Mouse (Mus musculus) hindbrain, embryonic 14.5 days (tissue): ENCODE data around the gene Plch1. TPM values are rescaled to one million over a fixed set of nuclear protein-coding genes. Genes with fewer than 3 reads are reported as not detected.

ENCODE experiments used
- ATAC-seq: fragments of 200-750 bp; cut with Nextera tagmentation; 2 replicates; pipeline ENCODE4 v1.8.0; 2017; ENCODE audit warnings: moderate number of reproducible peaks, mild to moderate bottlenecking, moderate TSS enrichment, moderate library complexity; ENCODE audit not compliant: low FRiP score
- DNase-seq: peaks from one replicate; pipeline ENCODE4 v3.0.0-alpha.2; 2015; ENCODE audit warnings: low spot score
- H3K27ac ChIP-seq: fragments of 300-500 bp; sonication (generic); 2 replicates; pipeline ENCODE4 v1.5.1; 2014; ENCODE audit warnings: mild to moderate bottlenecking, moderate library complexity
- H3K27me3 ChIP-seq: fragments of 300-500 bp; sonication (generic); 2 replicates; pipeline ENCODE4 v1.6.1; 2014; ENCODE audit warnings: mild to moderate bottlenecking, low read length, mixed read lengths; ENCODE audit not compliant: control insufficient read depth, insufficient read depth
- H3K36me3 ChIP-seq: fragments of 300-500 bp; sonication (generic); replicated peaks from 2 replicates; pipeline ENCODE4 v1.6.1; 2014; ENCODE audit not compliant: control insufficient read depth, insufficient read depth
- H3K4me1 ChIP-seq: fragments of 300-500 bp; sonication (generic); replicated peaks from 2 replicates; pipeline ENCODE4 v1.6.1; 2014; ENCODE audit warnings: antibody characterized with exemption, low read length, mixed read lengths; ENCODE audit not compliant: control insufficient read depth, insufficient read depth
- H3K4me2 ChIP-seq: fragments of 300-500 bp; sonication (generic); replicated peaks from 2 replicates; pipeline ENCODE4 v1.6.1; 2014; ENCODE audit warnings: mild to moderate bottlenecking, moderate library complexity
- H3K4me3 ChIP-seq: fragments of 300-500 bp; sonication (generic); replicated peaks from 2 replicates; pipeline ENCODE4 v1.5.1; 2014; ENCODE audit warnings: mild to moderate bottlenecking, low read length
- H3K9ac ChIP-seq: fragments of 300-500 bp; sonication (generic); 2 replicates; pipeline ENCODE4 v1.6.1; 2014
- H3K9me3 ChIP-seq: fragments of 300-500 bp; sonication (generic); 2 replicates; pipeline ENCODE4 v1.6.1; 2016; ENCODE audit warnings: low read length; ENCODE audit not compliant: control insufficient read depth
- WGBS: fragments of 180-500 bp; shearing (Covaris S2); extraction: QIAGEN DNeasy Blood & Tissue Kit; methylation state at CpG from one replicate; pipeline ENCODE4 v1.1.7; 2014; 5-methylcytosine and 5-hydroxymethylcytosine counted together
- polyA plus RNA-seq: library from polyadenylated mRNA; unstranded; fragments of >200 nt; fragmentation: Nextera tagmentation; extraction: Ambion mirVana; gene quantifications from 2 replicates; pipeline ENCODE4 v1.2.1, GENCODE M21; 2014

The Plch1 gene
- polyA plus RNA-seq, 1 experiment from 2014 or later: 11.3 TPM

DNA sequence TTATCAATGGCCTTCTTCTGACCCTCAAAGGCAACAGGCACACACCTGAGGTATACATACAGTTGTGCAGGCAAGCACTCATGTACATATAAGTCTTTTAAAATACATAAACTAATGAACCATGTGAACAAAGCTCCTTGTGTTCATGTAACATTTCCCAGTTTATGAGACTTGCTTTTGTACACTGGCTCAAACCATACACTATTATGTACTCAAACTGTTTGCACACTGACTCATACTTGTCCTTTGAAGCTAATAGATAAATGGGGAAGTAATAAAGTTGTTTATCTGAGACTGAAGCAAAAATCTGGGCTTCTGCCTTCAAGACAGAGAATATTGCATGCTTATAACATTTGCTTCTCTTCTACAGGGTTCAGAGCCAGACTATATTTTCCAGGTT is 61.5 kb downstream of the Plch1 start:
- ATAC-seq: no peak

DNA sequence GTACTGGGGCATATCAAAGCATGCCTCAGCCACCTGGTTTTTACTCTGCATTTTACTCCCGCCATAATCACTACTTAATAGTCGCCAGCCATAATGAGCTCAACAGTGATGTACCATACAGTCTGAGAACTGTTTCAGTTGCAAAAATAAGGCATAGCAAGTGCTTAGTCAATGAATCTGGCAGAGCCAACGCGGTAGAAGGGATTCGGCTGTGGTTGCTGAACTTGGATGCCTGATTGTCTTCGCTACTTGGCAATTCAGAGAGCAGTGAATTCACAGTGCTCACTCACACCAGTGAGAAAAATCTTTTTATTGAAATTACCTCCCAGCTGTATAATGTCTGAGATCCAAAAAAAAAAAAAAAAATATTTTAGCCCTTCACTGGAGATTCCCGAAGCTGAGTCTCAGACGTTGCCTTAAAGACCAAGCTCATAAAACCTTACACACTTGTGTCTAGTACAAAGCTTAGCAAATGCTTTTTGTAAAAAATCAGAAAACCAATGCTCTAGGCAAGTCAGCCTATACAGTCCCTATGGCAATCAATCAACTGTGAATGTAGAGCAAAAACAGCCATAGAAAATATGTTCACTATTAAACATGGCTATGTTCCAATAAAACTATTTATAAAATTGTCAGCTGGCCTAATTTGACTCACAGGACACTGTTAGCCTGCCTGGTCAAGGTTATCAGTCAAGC is 62.2 kb downstream of the Plch1 start:
- Histone ChIP-seq H3K9me3 (no peaks in the 10 kb centered on the region), H3K27ac (no peak overlapping the region), H3K9ac (no peak overlapping the region), H3K36me3 (no peaks in the 10 kb centered on the region), H3K27me3 (no peaks in the 10 kb centered on the region), H3K4me2 (no peak overlapping the region), H3K4me3 (no peak overlapping the region), H3K4me1 (no peaks in the 10 kb centered on the region)
- 70% methylated on average over 8 of the region's 8 CpGs for WGBS
- ATAC-seq (no peak), DNase-seq (no peak)

More for the DNA sequence above, 61.5 kb downstream of the Plch1 start:
- Histone ChIP-seq H3K4me2 (no peak overlapping the region), H3K9ac (no peak overlapping the region), H3K4me1 (no peaks in the 10 kb centered on the region), H3K9me3 (no peaks in the 10 kb centered on the region), H3K27ac (no peak overlapping the region), H3K27me3 (no peaks in the 10 kb centered on the region), H3K4me3 (no peak overlapping the region), H3K36me3 (no peaks in the 10 kb centered on the region)
- no peak for DNase-seq

DNA sequence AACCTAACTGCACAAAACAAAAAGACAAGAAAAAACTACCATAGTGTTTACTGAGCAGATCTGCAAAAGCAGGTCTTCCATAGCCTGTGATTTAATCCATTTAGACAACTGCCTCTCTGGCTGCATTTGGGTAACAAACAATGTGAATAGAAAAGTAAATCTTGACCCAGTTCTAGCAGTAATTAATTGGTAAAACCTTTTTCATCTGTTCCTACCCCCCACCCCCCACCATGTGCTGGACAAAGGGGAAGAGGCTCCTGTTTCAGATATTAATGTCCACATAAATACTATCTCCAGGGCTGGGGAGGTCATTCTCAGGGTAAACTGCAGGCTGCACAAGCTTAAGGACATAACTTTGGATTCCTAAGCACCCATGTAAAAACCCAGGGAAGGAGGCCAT is 63.5 kb downstream of the Plch1 start:
- Histone ChIP-seq H3K4me3 (no peak overlapping the region), H3K27me3 (no peaks in the 10 kb centered on the region), H3K4me2 (no peak overlapping the region), H3K9ac (no peak overlapping the region), H3K4me1 (no peaks in the 10 kb centered on the region), H3K36me3 (no peaks in the 10 kb centered on the region), H3K9me3 (no peaks in the 10 kb centered on the region), H3K27ac (no peak overlapping the region)
- ATAC-seq (no peak), DNase-seq (no peak)

DNA sequence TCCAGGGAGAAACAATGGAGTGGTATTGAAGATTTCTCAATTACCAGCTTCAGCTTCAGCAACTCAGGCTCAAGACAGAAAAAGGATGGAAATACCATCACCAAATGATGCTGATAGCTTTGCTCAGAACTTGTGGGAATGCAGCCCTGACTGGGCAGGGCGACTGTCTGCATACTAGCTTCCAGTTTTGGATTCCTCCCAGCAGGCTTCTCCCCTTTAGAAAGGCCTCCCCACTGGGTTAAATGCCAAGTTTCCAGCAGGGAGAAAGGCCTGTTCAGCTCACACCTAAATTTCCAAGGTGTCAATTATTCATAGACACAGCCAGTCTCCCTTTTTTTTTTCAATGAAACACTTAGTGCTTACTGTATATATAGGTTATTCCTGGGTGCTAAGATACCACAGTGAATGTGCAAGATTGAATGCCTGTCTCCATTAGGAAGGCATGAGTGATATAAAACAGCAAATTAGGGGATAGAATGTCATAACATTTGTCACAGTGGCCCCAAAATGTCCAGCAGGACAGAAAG is 75.3 kb downstream of the Plch1 start:
- H3K9ac ChIP-seq: no peak overlapping the region
- DNase-seq (no peak), ATAC-seq (no peak)
- H3K27ac ChIP-seq: no peak overlapping the region
- H3K27me3 ChIP-seq: no peaks in the 10 kb centered on the region
- H3K9me3 ChIP-seq: no peaks in the 10 kb centered on the region
- H3K4me1 ChIP-seq: peaks cover 10% of the 10 kb centered on the region
- 13% methylated on average over 1 of the region's 1 CpGs for WGBS
- H3K36me3 ChIP-seq: no peaks in the 10 kb centered on the region
- no peak overlapping the region for H3K4me3 ChIP-seq
- H3K4me2 ChIP-seq: no peak overlapping the region

DNA sequence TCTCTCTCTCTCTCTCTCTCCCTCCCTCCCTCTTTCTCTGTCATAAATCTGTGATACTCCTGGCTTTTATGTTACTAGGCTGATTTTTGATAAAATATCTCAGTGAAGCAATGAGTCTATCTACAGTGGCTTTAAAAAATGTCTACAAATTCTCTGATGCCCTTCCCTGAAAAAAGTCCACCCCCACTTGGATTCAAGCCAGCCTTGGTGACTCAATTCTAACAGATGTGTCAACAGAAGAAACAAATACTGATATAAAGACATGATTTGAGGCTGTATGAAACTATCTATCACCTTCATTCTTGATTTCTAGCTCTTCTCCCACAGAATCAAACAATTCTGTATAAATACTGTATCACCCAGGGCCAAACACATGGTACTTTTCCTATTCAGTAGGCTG is 76.6 kb downstream of the Plch1 start:
- Histone ChIP-seq H3K27me3 (no peaks in the 10 kb centered on the region), H3K4me3 (no peak overlapping the region), H3K9me3 (no peaks in the 10 kb centered on the region), H3K4me1 (peaks cover 10% of the 10 kb centered on the region), H3K4me2 (no peak overlapping the region), H3K36me3 (no peaks in the 10 kb centered on the region), H3K9ac (no peak overlapping the region), H3K27ac (no peak overlapping the region)
- ATAC-seq (no peak), DNase-seq (no peak)

DNA sequence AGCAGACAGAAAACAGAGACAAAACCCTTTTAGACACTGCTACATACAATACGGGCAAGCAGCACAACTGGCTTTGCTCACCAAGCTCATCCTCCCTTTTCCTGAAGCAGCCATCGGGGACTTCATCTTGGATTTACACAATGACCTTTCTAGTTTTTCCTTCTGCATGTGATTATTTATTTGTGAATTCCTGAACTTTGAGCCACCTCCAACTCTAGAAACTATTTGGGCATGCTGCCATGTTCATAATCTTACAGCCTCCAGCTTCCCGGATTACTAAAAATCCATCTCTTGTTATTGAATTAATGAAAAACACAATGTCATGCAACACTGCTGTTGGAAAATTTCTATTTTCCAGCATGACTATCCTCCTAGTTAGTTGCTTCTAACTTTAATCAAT is 84.1 kb downstream of the Plch1 start:
- Histone ChIP-seq H3K4me1 (no peaks in the 10 kb centered on the region), H3K27me3 (no peaks in the 10 kb centered on the region), H3K36me3 (no peaks in the 10 kb centered on the region), H3K4me2 (no peak overlapping the region), H3K9ac (no peak overlapping the region), H3K4me3 (no peak overlapping the region), H3K27ac (no peak overlapping the region), H3K9me3 (no peaks in the 10 kb centered on the region)
- no peak for ATAC-seq
- no peak for DNase-seq
- WGBS: 79% methylated on average over 3 of the region's 3 CpGs

DNA sequence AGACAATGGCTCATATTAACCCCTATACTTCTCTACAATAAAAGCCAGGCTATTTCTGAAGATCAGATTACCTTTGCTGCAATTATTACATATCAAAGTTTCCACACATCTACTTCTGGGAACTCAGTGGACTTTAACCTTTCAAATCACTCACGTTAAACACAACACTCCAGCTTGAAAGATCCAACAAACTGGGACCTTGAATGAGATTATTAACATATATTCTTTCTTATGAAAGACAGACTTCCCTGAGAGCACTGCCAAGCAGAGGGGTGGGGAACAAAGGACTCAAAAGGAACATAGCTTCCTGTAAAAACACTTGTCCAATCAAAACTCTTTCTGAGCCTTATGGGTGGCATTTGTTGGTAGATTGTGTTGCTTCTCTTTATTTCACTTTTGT is 85.1 kb downstream of the Plch1 start:
- ATAC-seq (no peak), DNase-seq (no peak)
- Histone ChIP-seq H3K36me3 (no peaks in the 10 kb centered on the region), H3K4me1 (no peaks in the 10 kb centered on the region), H3K4me2 (no peak overlapping the region), H3K9me3 (no peaks in the 10 kb centered on the region), H3K4me3 (no peak overlapping the region), H3K27ac (no peak overlapping the region), H3K9ac (no peak overlapping the region), H3K27me3 (no peaks in the 10 kb centered on the region)
- 86% methylated on average over 1 of the region's 1 CpGs for WGBS

DNA sequence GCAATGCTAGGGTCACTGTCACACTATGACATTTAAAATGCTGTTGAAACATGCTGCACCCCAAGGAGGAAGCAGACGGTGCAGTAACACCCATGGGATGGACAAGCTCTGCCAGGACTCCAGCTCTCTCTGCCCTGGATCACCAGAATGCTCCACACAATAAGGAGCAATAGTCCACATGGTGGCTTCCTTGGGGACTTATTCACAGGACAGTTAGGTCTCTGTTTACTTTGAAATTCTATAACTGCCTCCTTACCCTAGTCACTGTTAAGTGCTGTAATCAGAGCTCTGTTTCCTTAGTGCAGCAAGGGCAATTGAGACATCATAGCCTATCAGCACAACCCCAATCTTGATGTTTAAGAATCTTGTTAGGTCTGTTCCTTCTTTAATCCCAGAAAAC is 92.4 kb downstream of the Plch1 start:
- Histone ChIP-seq H3K9me3 (no peaks in the 10 kb centered on the region), H3K4me3 (no peak overlapping the region), H3K4me2 (no peak overlapping the region), H3K27me3 (no peaks in the 10 kb centered on the region), H3K36me3 (no peaks in the 10 kb centered on the region), H3K27ac (no peak overlapping the region), H3K9ac (no peak overlapping the region), H3K4me1 (no peaks in the 10 kb centered on the region)
- DNase-seq (no peak), ATAC-seq (no peak)
- 73% methylated on average over 1 of the region's 1 CpGs for WGBS

DNA sequence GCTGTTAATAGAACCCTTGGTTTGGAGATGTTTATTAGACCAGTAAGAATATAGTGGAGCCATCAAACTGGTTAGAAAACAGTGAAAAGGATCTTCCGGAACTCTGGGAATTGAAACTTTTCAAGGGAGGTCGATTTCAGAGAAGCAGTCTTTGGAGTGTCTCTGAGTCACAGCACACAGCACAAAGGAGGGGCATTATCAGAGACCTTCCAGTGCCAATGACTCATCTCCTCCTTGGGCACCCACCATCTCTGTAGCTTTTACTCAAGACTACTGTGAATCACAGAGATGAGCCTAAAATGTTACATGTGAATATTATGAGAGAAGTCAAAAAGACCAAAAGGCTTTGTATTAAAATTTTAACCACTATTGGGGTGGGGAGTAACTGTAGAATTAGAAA is 93.8 kb downstream of the Plch1 start:
- Histone ChIP-seq H3K27ac (no peak overlapping the region), H3K36me3 (no peaks in the 10 kb centered on the region), H3K4me2 (no peak overlapping the region), H3K4me3 (no peak overlapping the region), H3K9me3 (no peaks in the 10 kb centered on the region), H3K4me1 (no peaks in the 10 kb centered on the region), H3K27me3 (no peaks in the 10 kb centered on the region), H3K9ac (no peak overlapping the region)
- DNase-seq (no peak), ATAC-seq (no peak)
- 88% methylated on average over 2 of the region's 2 CpGs for WGBS

DNA sequence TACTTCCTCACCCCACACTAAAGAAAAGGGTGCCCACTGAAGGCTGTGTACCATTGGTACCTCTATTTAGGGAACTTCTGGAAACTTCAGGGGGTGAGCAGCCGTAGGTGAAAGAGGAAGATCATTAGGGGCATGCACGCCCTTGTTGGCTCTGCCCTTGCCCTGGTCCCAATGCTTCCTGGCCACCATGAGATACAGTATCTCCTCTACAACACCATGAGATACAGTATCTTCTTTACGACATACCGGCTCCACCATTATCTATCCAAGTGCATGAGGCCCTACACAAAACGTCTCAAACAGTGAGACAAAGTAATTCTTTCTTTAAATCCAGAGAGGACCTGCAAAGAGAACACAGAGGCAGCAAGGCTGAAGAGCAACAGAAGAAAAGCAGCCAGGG is 98.6 kb downstream of the Plch1 start:
- no peak overlapping the region for H3K27ac ChIP-seq
- no peak overlapping the region for H3K4me2 ChIP-seq
- no peaks in the 10 kb centered on the region for H3K9me3 ChIP-seq
- no peak overlapping the region for H3K4me3 ChIP-seq
- no peaks in the 10 kb centered on the region for H3K36me3 ChIP-seq
- no peak for ATAC-seq
- 94% methylated on average over 5 of the region's 5 CpGs for WGBS
- H3K4me1 ChIP-seq: no peaks in the 10 kb centered on the region
- no peak overlapping the region for H3K9ac ChIP-seq
- no peak for DNase-seq
- H3K27me3 ChIP-seq: no peaks in the 10 kb centered on the region
